Mouse (Mus musculus) liver, embryonic 11.5 days (tissue): ENCODE results near the gene Vrk1. TPM values are rescaled to one million over a fixed set of nuclear protein-coding genes. Genes with fewer than 3 reads are reported as not detected.
A peak's percentile ranks its signal among the peaks of the same experiment; 100 is the strongest.

ENCODE experiments used
- ATAC-seq: fragments of 200-750 bp; cut with Nextera tagmentation; replicated peaks from 2 replicates; pipeline ENCODE4 v1.8.0; 2017; ENCODE audit warnings: moderate number of reproducible peaks, mild to moderate bottlenecking, moderate TSS enrichment, moderate library complexity; ENCODE audit not compliant: low FRiP score
- DNase-seq: peaks from one replicate; pipeline ENCODE4 v3.0.0-alpha.2; 2017; ENCODE audit warnings: low spot score
- H3K27ac ChIP-seq: fragments of 300-500 bp; sonication (generic); 2 replicates; pipeline ENCODE4 v1.5.1; 2014; ENCODE audit warnings: mild to moderate bottlenecking, low read depth, low read length, control low read depth
- H3K27me3 ChIP-seq: fragments of 300-500 bp; sonication (generic); replicated peaks from 2 replicates; pipeline ENCODE4 v1.6.1; 2014; ENCODE audit warnings: low read length, mixed read lengths; ENCODE audit not compliant: control insufficient read depth, insufficient read depth
- H3K36me3 ChIP-seq: fragments of 300-500 bp; sonication (generic); 2 replicates; pipeline ENCODE4 v1.6.1; 2014; ENCODE audit warnings: mild to moderate bottlenecking, low read length, moderate library complexity, mixed read lengths; ENCODE audit not compliant: control insufficient read depth, insufficient read depth
- H3K4me1 ChIP-seq: fragments of 300-500 bp; sonication (generic); replicated peaks from 2 replicates; pipeline ENCODE4 v1.6.1; 2014; ENCODE audit warnings: low read length, mixed read lengths; ENCODE audit not compliant: control insufficient read depth, insufficient read depth
- H3K4me2 ChIP-seq: fragments of 300-500 bp; sonication (generic); 2 replicates; pipeline ENCODE4 v1.6.1; 2014; ENCODE audit warnings: mild to moderate bottlenecking, control low read depth, moderate library complexity
- H3K4me3 ChIP-seq: fragments of 300-500 bp; sonication (generic); 2 replicates; pipeline ENCODE4 v1.5.1; 2014; ENCODE audit warnings: low read depth, low read length, control low read depth
- H3K9ac ChIP-seq: fragments of 300-500 bp; sonication (generic); 2 replicates; pipeline ENCODE4 v1.6.1; 2014; ENCODE audit warnings: low read depth, low read length, control low read depth
- H3K9me3 ChIP-seq: fragments of 300-500 bp; sonication (generic); 2 replicates; pipeline ENCODE4 v1.6.1; 2016; ENCODE audit warnings: low read length, inconsistent platforms, mixed read lengths; ENCODE audit not compliant: control insufficient read depth
- WGBS: fragments of 180-500 bp; shearing (Covaris S2); extraction: QIAGEN DNeasy Blood & Tissue Kit; methylation state at CpG from one replicate; pipeline ENCODE4 v1.1.7; 2014; 5-methylcytosine and 5-hydroxymethylcytosine counted together
- polyA plus RNA-seq: library from polyadenylated mRNA; unstranded; fragments of >200 nt; fragmentation: Nextera tagmentation; extraction: Ambion mirVana; gene quantifications from 2 replicates; pipeline ENCODE4 v1.2.1, GENCODE M21; 2014

The Vrk1 gene
- polyA plus RNA-seq, 1 experiment from 2014 or later = 161 TPM

GRCm38 (mm10) chr12:105992756-105993155 lies 17.3 kb upstream of the Vrk1 start:
- no peaks in the 10 kb centered on the region for H3K4me1 ChIP-seq
- ATAC-seq = no peak
- 83% methylated on average over 5 of the region's 5 CpGs for WGBS
- no peaks in the 10 kb centered on the region for H3K9me3 ChIP-seq
- H3K27me3 ChIP-seq = no peaks in the 10 kb centered on the region; the same call in 1 of the 2 replicates
- H3K4me2 ChIP-seq = no peak overlapping the region
- H3K36me3 ChIP-seq = no peaks in the 10 kb centered on the region
- no peak overlapping the region for H3K4me3 ChIP-seq
- no peak overlapping the region for H3K9ac ChIP-seq
- no peak for DNase-seq
- H3K27ac ChIP-seq = no peak overlapping the region

DNA sequence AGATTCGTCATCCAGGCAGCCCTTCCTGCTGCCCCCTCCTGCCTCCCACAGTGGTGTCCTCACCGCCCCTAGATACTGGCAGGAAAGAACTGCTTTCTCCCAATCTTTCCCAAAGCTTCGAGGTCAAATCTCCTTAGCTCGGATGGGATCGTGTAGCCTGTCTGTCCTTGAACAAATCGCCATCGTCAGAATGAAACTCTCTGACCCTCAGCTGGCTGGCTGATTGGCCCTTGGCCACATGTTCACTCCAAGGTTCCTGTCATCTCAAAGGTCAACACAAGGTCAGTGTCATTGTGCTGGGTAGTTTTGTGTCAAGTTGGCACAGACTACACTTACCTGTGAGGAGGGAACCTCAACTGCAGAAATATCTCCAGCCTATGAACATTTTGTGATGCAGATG lies 16.7 kb upstream of the Vrk1 start:
- 48% methylated on average over 7 of the region's 7 CpGs for WGBS
- Histone ChIP-seq H3K27me3 (no peaks in the 10 kb centered on the region; the same call in 1 of the 2 replicates), H3K9ac (no peak overlapping the region), H3K27ac (no peak overlapping the region), H3K4me2 (no peak overlapping the region), H3K4me1 (no peaks in the 10 kb centered on the region), H3K9me3 (no peaks in the 10 kb centered on the region), H3K4me3 (no peak overlapping the region), H3K36me3 (no peaks in the 10 kb centered on the region)
- no peak for DNase-seq
- ATAC-seq = no peak

- DNase-seq (no peak), ATAC-seq (no peak)
- H3K4me3 ChIP-seq = no peak overlapping the region
- no peak overlapping the region for H3K27ac ChIP-seq
- no peak overlapping the region for H3K4me2 ChIP-seq
- H3K9ac ChIP-seq = no peak overlapping the region
- no peaks in the 10 kb centered on the region; the same call in 1 of the 2 replicates for H3K27me3 ChIP-seq
- no peaks in the 10 kb centered on the region for H3K36me3 ChIP-seq
- H3K4me1 ChIP-seq = no peaks in the 10 kb centered on the region
- H3K9me3 ChIP-seq = no peaks in the 10 kb centered on the region
- WGBS = 67% methylated on average over 4 of the region's 4 CpGs
These were observed 14.1 kb upstream of the Vrk1 start for GRCm38 (mm10) chr12:105995940-105996339.

DNA sequence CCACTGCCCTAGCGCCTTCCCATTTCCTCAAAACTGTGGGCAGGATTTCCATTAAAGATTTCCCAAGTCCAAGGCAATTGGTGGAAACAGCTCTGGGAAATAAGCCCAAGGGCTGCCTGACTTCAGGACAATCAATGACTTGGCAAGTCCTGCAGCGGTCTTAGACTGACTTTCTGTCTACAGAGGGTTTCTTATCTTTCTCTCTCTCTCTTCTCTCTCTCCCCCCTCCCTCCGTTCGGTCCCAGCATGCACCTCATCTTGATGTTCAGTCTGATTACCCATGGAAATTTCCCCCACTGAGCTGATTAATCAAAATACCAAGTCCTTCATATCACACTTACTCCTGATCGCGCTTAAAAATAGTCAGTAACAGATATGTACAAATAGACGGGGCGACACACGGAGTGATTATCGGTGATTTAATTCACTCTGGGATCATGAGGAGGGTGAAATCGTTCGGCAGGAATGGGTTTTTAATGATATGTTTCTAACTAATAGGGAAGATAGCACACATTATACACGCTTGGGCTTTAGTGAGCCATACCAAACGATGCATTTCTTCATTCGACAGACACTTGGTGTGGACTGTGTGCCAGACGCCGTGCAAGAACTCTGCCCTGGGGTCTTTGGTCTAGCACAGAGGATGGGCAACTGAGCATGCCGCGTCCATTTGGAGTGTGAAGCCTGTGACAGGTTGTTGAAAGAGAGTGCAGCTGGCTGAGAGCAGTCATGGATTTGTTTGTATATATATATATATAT lies 12.8 kb upstream of the Vrk1 start:
- H3K36me3 ChIP-seq = no peaks in the 10 kb centered on the region
- 81% methylated on average over 19 of the region's 19 CpGs for WGBS
- no peaks in the 10 kb centered on the region for H3K9me3 ChIP-seq
- H3K4me3 ChIP-seq = no peak overlapping the region
- H3K4me2 ChIP-seq = no peak overlapping the region
- H3K4me1 ChIP-seq = no peaks in the 10 kb centered on the region
- H3K9ac ChIP-seq = no peak overlapping the region
- ATAC-seq = no peak
- no peaks in the 10 kb centered on the region; the same call in 1 of the 2 replicates for H3K27me3 ChIP-seq
- H3K27ac ChIP-seq = no peak overlapping the region
- DNase-seq = no peak

- H3K4me3 ChIP-seq = no peak overlapping the region
- WGBS = 66% methylated on average over 8 of the region's 8 CpGs
- no peak overlapping the region for H3K27ac ChIP-seq
- no peaks in the 10 kb centered on the region for H3K4me1 ChIP-seq
- H3K36me3 ChIP-seq = no peaks in the 10 kb centered on the region
- H3K27me3 ChIP-seq = no peaks in the 10 kb centered on the region
- ATAC-seq (no peak), DNase-seq (no peak)
- H3K9ac ChIP-seq = no peak overlapping the region
- H3K4me2 ChIP-seq = no peak overlapping the region
- no peaks in the 10 kb centered on the region for H3K9me3 ChIP-seq
These were observed 8.3 kb upstream of the Vrk1 start for GRCm38 (mm10) chr12:106001775-106002174.

GRCm38 (mm10) chr12:106004719-106005118 lies 5.3 kb upstream of the Vrk1 start:
- no peaks in the 10 kb centered on the region for H3K36me3 ChIP-seq
- H3K9ac ChIP-seq = no peak overlapping the region
- ATAC-seq = no peak
- no peak overlapping the region for H3K4me3 ChIP-seq
- no peak for DNase-seq
- 55% methylated on average over 6 of the region's 6 CpGs for WGBS
- H3K4me1 ChIP-seq = no peaks in the 10 kb centered on the region
- no peak overlapping the region for H3K27ac ChIP-seq
- H3K27me3 ChIP-seq = no peaks in the 10 kb centered on the region
- no peaks in the 10 kb centered on the region for H3K9me3 ChIP-seq
- H3K4me2 ChIP-seq = no peak overlapping the region

- ATAC-seq = peak; percentile 46
- Histone ChIP-seq H3K9ac (no peak overlapping the region), H3K9me3 (no peaks in the 10 kb centered on the region), H3K4me3 (no peak overlapping the region), H3K4me2 (no peak overlapping the region), H3K27me3 (no peaks in the 10 kb centered on the region), H3K4me1 (0 out of 2 replicates have a peak, but pooled peaks cover 2% of the 10 kb centered on the region), H3K27ac (0 out of 2 replicates have a peak overlapping the region, but pooled peaks have one; percentile 1), H3K36me3 (no peaks in the 10 kb centered on the region)
- 58% methylated on average over 6 of the region's 6 CpGs for WGBS
- DNase-seq = no peak
These were observed 3.8 kb upstream of the Vrk1 start for GRCm38 (mm10) chr12:106006218-106006617.

DNA sequence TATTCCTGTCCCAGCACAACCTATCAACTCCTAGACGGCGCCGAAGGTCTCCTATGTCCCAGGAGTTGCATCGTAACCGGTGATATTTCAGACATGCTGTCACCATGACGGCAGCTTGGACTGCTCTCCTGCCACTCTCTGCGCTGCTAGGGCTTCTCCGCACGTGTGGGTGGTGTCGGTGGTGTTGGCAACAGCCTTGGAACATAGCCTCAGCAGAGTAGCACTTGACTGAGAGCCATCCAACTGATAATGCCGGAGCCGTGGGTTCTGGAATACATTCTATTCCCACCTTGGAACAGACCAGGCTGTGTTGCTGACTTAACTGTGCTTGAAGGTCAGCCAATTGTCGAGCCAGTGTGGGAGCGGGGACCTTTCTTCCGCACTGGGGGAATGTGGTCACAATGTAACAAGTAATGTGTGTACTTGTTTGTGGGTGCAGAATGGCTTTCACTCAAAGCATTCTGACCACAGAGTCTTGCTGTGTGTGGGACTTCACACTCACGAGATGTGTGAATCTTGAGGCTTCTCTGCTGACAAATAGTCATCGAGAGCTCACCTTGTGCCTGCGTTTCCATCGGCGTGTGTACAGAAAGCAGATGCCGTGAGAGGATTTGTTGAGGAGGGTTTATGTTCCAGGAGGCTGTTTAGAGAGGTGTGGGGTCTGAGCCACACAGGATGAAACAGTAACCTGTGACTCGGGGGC lies 1.5 kb upstream of the Vrk1 start:
- no peak overlapping the region for H3K27ac ChIP-seq
- H3K4me1 ChIP-seq = peaks cover 11% of the 10 kb centered on the region; the same call in 1 of the 2 replicates
- H3K4me2 ChIP-seq = no peak overlapping the region
- H3K27me3 ChIP-seq = no peaks in the 10 kb centered on the region
- no peaks in the 10 kb centered on the region for H3K9me3 ChIP-seq
- DNase-seq (no peak), ATAC-seq (no peak)
- H3K4me3 ChIP-seq = no peak overlapping the region
- peaks cover under 1% of the 10 kb centered on the region; the same call in 1 of the 2 replicates for H3K36me3 ChIP-seq
- WGBS = 86% methylated on average over 22 of the region's 22 CpGs
- H3K9ac ChIP-seq = no peak overlapping the region
